Mouse (Mus musculus) liver, embryonic 15.5 days (tissue): Measurements from ENCODE around the gene Nr1h2. TPM values are rescaled to one million over a fixed set of nuclear protein-coding genes. Genes with fewer than 3 reads are reported as not detected.
A peak's percentile ranks its signal among the peaks of the same experiment; 100 is the strongest.

Experiments
- ATAC-seq: fragments of 200-750 bp; cut with Nextera tagmentation; 2 replicates; pipeline ENCODE4 v1.8.0; 2017; ENCODE audit warnings: moderate number of reproducible peaks, mild to moderate bottlenecking, moderate library complexity; ENCODE audit not compliant: insufficient read depth
- H3K27ac ChIP-seq: fragments of 300-500 bp; sonication (generic); replicated peaks from 2 replicates; pipeline ENCODE4 v1.5.1; 2015; ENCODE audit warnings: mild to moderate bottlenecking, inconsistent platforms
- H3K27me3 ChIP-seq: fragments of 300-500 bp; sonication (generic); 2 replicates; pipeline ENCODE4 v1.6.1; 2015; ENCODE audit warnings: mild to moderate bottlenecking, inconsistent platforms
- H3K36me3 ChIP-seq: fragments of 300-500 bp; sonication (generic); replicated peaks from 2 replicates; pipeline ENCODE4 v1.6.1; 2015; ENCODE audit warnings: moderate library complexity, mild to moderate bottlenecking, inconsistent platforms
- H3K4me1 ChIP-seq: fragments of 300-500 bp; sonication (generic); replicated peaks from 2 replicates; pipeline ENCODE4 v1.6.1; 2015; ENCODE audit warnings: inconsistent platforms
- H3K4me2 ChIP-seq: fragments of 300-500 bp; sonication (generic); 2 replicates; pipeline ENCODE4 v1.6.1; 2015; ENCODE audit warnings: moderate library complexity, mild to moderate bottlenecking, inconsistent platforms
- H3K4me3 ChIP-seq: fragments of 300-500 bp; sonication (generic); replicated peaks from 2 replicates; pipeline ENCODE4 v1.5.1; 2015; ENCODE audit warnings: mild to moderate bottlenecking, inconsistent platforms
- H3K9ac ChIP-seq: fragments of 300-500 bp; sonication (generic); 2 replicates; pipeline ENCODE4 v1.6.1; 2015; ENCODE audit warnings: moderate library complexity, mild to moderate bottlenecking, inconsistent platforms
- H3K9me3 ChIP-seq: fragments of 300-500 bp; sonication (generic); replicated peaks from 2 replicates; pipeline ENCODE4 v1.6.1; 2016; ENCODE audit warnings: inconsistent platforms
- WGBS: fragments of 180-500 bp; shearing (Covaris S2); methylation state at CpG from one replicate; pipeline ENCODE4 v1.1.7; 2015; ENCODE audit warnings: mixed read lengths; ENCODE audit not compliant: insufficient replicate concordance; 5-methylcytosine and 5-hydroxymethylcytosine counted together
- polyA plus RNA-seq: library from polyadenylated mRNA; unstranded; fragments of >200 nt; fragmentation: Nextera tagmentation; extraction: Ambion mirVana; gene quantifications from 2 replicates; pipeline ENCODE4 v1.2.1, GENCODE M21; 2015

Nr1h2 gene
- polyA plus RNA-seq = 45.9 and 47.1 TPM in 2 replicates

GRCm38 (mm10) chr7:44553826-44554225 lies at the start of gene Nr1h2:
Gene Nr1h2 (minus strand): TSS chr7:44553951.
- peaks cover 22% of the 10 kb centered on the region for H3K4me1 ChIP-seq
- H3K36me3 ChIP-seq = peaks cover 34% of the 10 kb centered on the region
- peak within 1 kb of the TSS; percentile 98 for H3K27ac ChIP-seq
- H3K4me2 ChIP-seq = peak within 1 kb of the TSS; percentile 82
- no peaks in the 10 kb centered on the region; the same call in 1 of the 2 replicates for H3K27me3 ChIP-seq
- H3K9me3 ChIP-seq = no peaks in the 10 kb centered on the region; the same call in 1 of the 2 replicates
- H3K9ac ChIP-seq = peak within 1 kb of the TSS; percentile 85
- WGBS = under 1% methylated on average over 22 of the region's 22 CpGs
- peak; percentile 83 for ATAC-seq
- H3K4me3 ChIP-seq = peak within 1 kb of the TSS; percentile 100

GRCm38 (mm10) chr7:44603186-44603855 lies 49.6 kb upstream of the Nr1h2 start:
- H3K9ac ChIP-seq = no peak overlapping the region
- H3K27ac ChIP-seq = no peak overlapping the region
- no peak overlapping the region for H3K4me3 ChIP-seq
- no peak for ATAC-seq
- 2% methylated on average over 20 of the region's 20 CpGs for WGBS
- peaks cover 83% of the 10 kb centered on the region for H3K27me3 ChIP-seq
- peak overlapping the region; percentile 45; the same call in 1 of the 2 replicates for H3K4me2 ChIP-seq
- no peaks in the 10 kb centered on the region for H3K36me3 ChIP-seq
- H3K4me1 ChIP-seq = no peaks in the 10 kb centered on the region
- H3K9me3 ChIP-seq = no peaks in the 10 kb centered on the region

GRCm38 (mm10) chr7:44602443-44602842 lies 48.7 kb upstream of the Nr1h2 start:
- H3K9me3 ChIP-seq = no peaks in the 10 kb centered on the region
- H3K4me1 ChIP-seq = no peaks in the 10 kb centered on the region
- H3K27me3 ChIP-seq = peaks cover 75% of the 10 kb centered on the region
- H3K27ac ChIP-seq = no peak overlapping the region
- H3K9ac ChIP-seq = no peak overlapping the region
- no peak overlapping the region for H3K4me3 ChIP-seq
- H3K4me2 ChIP-seq = no peak overlapping the region
- H3K36me3 ChIP-seq = no peaks in the 10 kb centered on the region
- no peak for ATAC-seq
- 14% methylated on average over 11 of the region's 11 CpGs for WGBS

GRCm38 (mm10) chr7:44601646-44602045 lies 47.9 kb upstream of the Nr1h2 start:
- no peak overlapping the region for H3K9ac ChIP-seq
- H3K36me3 ChIP-seq = no peaks in the 10 kb centered on the region
- peaks cover 67% of the 10 kb centered on the region for H3K27me3 ChIP-seq
- H3K4me2 ChIP-seq = no peak overlapping the region
- no peaks in the 10 kb centered on the region for H3K4me1 ChIP-seq
- H3K4me3 ChIP-seq = no peak overlapping the region
- WGBS = 7% methylated on average over 19 of the region's 19 CpGs
- no peaks in the 10 kb centered on the region for H3K9me3 ChIP-seq
- H3K27ac ChIP-seq = no peak overlapping the region
- no peak for ATAC-seq

- no peak overlapping the region for H3K4me2 ChIP-seq
- H3K36me3 ChIP-seq = no peaks in the 10 kb centered on the region
- H3K27ac ChIP-seq = no peak overlapping the region
- no peak overlapping the region for H3K9ac ChIP-seq
- no peak for ATAC-seq
- no peaks in the 10 kb centered on the region for H3K4me1 ChIP-seq
- H3K27me3 ChIP-seq = peaks cover 58% of the 10 kb centered on the region
- no peaks in the 10 kb centered on the region for H3K9me3 ChIP-seq
- 56% methylated on average over 10 of the region's 10 CpGs for WGBS
- H3K4me3 ChIP-seq = no peak overlapping the region
Observed at GRCm38 (mm10) chr7:44600691-44601262, 47.0 kb upstream of the Nr1h2 start.

- Histone ChIP-seq H3K9me3 (no peaks in the 10 kb centered on the region), H3K9ac (no peak overlapping the region), H3K4me3 (no peak overlapping the region), H3K27me3 (peaks cover 44% of the 10 kb centered on the region), H3K4me1 (no peaks in the 10 kb centered on the region; the same call in 1 of the 2 replicates), H3K4me2 (no peak overlapping the region), H3K36me3 (no peaks in the 10 kb centered on the region), H3K27ac (no peak overlapping the region)
- 52% methylated on average over 12 of the region's 12 CpGs for WGBS
- ATAC-seq = no peak
Observed at GRCm38 (mm10) chr7:44598336-44598735, 44.6 kb upstream of the Nr1h2 start.

- 65% methylated on average over 4 of the region's 4 CpGs for WGBS
Observed at GRCm38 (mm10) chr7:44597666-44598065, 43.9 kb upstream of the Nr1h2 start.

GRCm38 (mm10) chr7:44596996-44597538 lies 43.3 kb upstream of the Nr1h2 start:
- Histone ChIP-seq H3K9ac (no peak overlapping the region), H3K4me3 (no peak overlapping the region), H3K4me1 (no peaks in the 10 kb centered on the region; the same call in 1 of the 2 replicates), H3K9me3 (no peaks in the 10 kb centered on the region), H3K36me3 (no peaks in the 10 kb centered on the region), H3K27ac (no peak overlapping the region), H3K4me2 (no peak overlapping the region), H3K27me3 (peaks cover 44% of the 10 kb centered on the region)
- ATAC-seq = no peak
- 50% methylated on average over 5 of the region's 5 CpGs for WGBS

More at GRCm38 (mm10) chr7:44597666-44598065, 43.9 kb upstream of the Nr1h2 start:
- no peak for ATAC-seq
- Histone ChIP-seq H3K4me2 (no peak overlapping the region), H3K27ac (no peak overlapping the region), H3K4me3 (no peak overlapping the region), H3K9me3 (no peaks in the 10 kb centered on the region), H3K27me3 (peaks cover 44% of the 10 kb centered on the region), H3K9ac (no peak overlapping the region), H3K36me3 (no peaks in the 10 kb centered on the region), H3K4me1 (no peaks in the 10 kb centered on the region; the same call in 1 of the 2 replicates)

GRCm38 (mm10) chr7:44596051-44596450 lies 42.3 kb upstream of the Nr1h2 start:
- no peak for ATAC-seq
- Histone ChIP-seq H3K9ac (no peak overlapping the region), H3K27ac (no peak overlapping the region), H3K4me3 (no peak overlapping the region), H3K4me1 (peaks cover 8% of the 10 kb centered on the region), H3K27me3 (peaks cover 44% of the 10 kb centered on the region), H3K36me3 (no peaks in the 10 kb centered on the region), H3K4me2 (no peak overlapping the region), H3K9me3 (no peaks in the 10 kb centered on the region)
- 68% methylated on average over 6 of the region's 6 CpGs for WGBS

GRCm38 (mm10) chr7:44595131-44595561 lies 41.4 kb upstream of the Nr1h2 start:
- no peak overlapping the region for H3K4me3 ChIP-seq
- H3K9ac ChIP-seq = no peak overlapping the region
- peaks cover 44% of the 10 kb centered on the region for H3K27me3 ChIP-seq
- 74% methylated on average over 20 of the region's 20 CpGs for WGBS
- H3K27ac ChIP-seq = no peak overlapping the region
- ATAC-seq = no peak
- H3K36me3 ChIP-seq = no peaks in the 10 kb centered on the region
- H3K4me1 ChIP-seq = peaks cover 13% of the 10 kb centered on the region
- H3K4me2 ChIP-seq = no peak overlapping the region
- no peaks in the 10 kb centered on the region for H3K9me3 ChIP-seq

GRCm38 (mm10) chr7:44594291-44594690 lies 40.5 kb upstream of the Nr1h2 start:
- no peak overlapping the region for H3K4me3 ChIP-seq
- H3K27ac ChIP-seq = no peak overlapping the region
- no peaks in the 10 kb centered on the region for H3K36me3 ChIP-seq
- H3K4me2 ChIP-seq = no peak overlapping the region
- H3K27me3 ChIP-seq = peaks cover 51% of the 10 kb centered on the region
- WGBS = 67% methylated on average over 6 of the region's 6 CpGs
- ATAC-seq = no peak
- H3K9ac ChIP-seq = no peak overlapping the region
- no peaks in the 10 kb centered on the region for H3K9me3 ChIP-seq
- H3K4me1 ChIP-seq = peaks cover 16% of the 10 kb centered on the region
